Mouse (Mus musculus): ENCODE results near the gene Ift74. TPM values are rescaled to one million over a fixed set of nuclear protein-coding genes. Genes with fewer than 3 reads are reported as not detected.
"Not testable (repeated sequence)": the region's sequence is repeated elsewhere in the genome, so short reads cannot be mapped to it uniquely, and the experiment has no call there.

The Ift74 gene
- 10 to 100 TPM; 15.0 to 16.2 TPM for total RNA-seq (2021)
- long read RNA-seq, experiment 1, transcript Ift74-201 (20 exons, 2,139 nt), result major isoform, 30 of 39 reads
- long read RNA-seq, experiment 1, partial matches to known transcripts, result 4 of 39 reads
- long read RNA-seq, experiment 1, other reads (novel, unspliced or antisense), result 5 of 39 reads
- long read RNA-seq, experiment 2, transcript Ift74-201 (20 exons, 2,139 nt), result major isoform, 12 of 21 reads
- long read RNA-seq, experiment 2, partial matches to known transcripts, result 3 of 21 reads
- long read RNA-seq, experiment 2, other reads (novel, unspliced or antisense), result 6 of 21 reads

- peak; percentile 94 for DNase-seq
These were observed at the start of gene Ift74 for GRCm38 (mm10) chr4:94613972-94614626. Ift74 (plus strand) TSS chr4:94614491.

- no peak for DNase-seq
These were observed 41.6 kb upstream of the Ift74 start for GRCm38 (mm10) chr4:94572677-94573076.

DNA sequence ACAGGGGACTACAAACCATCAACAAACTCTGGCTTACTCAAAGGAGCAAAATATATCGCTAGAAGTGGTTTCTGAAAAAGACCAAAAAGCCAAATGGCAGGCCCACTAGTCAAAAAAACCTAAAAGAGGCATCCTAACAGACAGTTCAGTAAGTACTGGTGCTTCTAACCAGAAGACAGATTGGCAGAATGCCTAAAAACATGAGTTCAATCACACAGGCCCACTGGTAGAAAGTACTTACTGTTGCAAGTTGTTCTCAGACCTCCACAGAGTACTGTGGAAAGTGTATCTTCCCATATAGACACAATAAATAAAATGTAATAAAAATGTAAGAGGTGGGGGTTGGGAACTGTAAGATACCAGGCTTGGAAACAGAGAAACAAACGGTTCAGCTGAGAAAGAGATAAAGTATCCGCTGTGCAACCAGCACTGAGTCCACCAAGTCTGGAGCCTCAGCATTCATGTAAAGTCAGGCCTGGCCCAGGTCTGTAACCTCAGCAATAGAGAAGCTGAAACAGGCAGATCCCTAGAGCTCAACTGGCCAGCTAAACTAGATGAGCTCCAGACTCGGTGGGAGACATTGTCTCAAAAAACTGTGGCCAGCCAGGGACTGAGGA lies 22.4 kb upstream of the Ift74 start:
- no peak for DNase-seq

- DNase-seq, result no peak
These were observed 21.6 kb upstream of the Ift74 start for GRCm38 (mm10) chr4:94592709-94593108.

DNA sequence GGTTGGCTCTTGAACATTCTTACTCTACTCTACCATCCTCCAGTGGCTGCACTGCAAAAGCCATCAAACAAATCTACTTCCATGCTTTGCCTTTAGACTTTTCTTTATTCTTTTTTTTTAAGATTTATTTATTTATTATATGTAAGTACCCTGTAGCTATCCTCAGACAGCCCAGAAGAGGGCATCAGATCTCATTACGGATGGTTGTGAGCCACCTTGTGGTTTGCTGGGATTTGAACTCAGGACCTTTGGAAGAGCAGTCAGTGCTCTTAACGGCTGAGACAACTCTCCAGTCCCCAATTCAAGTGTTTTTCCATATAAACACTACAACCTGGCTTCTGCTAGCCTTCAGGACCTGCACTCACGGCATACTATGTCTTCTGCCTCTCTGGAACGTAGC lies 12.9 kb upstream of the Ift74 start:
- DNase-seq, result no peak

- peak; percentile 65 for DNase-seq
These were observed 11.7 kb upstream of the Ift74 start for GRCm38 (mm10) chr4:94602496-94603030.

- DNase-seq, result peak; percentile 93
These were observed 11.2 kb upstream of the Ift74 start, which contains the start of gene Plaa for GRCm38 (mm10) chr4:94603031-94603629. Plaa (minus strand) TSS chr4:94603244.

DNA sequence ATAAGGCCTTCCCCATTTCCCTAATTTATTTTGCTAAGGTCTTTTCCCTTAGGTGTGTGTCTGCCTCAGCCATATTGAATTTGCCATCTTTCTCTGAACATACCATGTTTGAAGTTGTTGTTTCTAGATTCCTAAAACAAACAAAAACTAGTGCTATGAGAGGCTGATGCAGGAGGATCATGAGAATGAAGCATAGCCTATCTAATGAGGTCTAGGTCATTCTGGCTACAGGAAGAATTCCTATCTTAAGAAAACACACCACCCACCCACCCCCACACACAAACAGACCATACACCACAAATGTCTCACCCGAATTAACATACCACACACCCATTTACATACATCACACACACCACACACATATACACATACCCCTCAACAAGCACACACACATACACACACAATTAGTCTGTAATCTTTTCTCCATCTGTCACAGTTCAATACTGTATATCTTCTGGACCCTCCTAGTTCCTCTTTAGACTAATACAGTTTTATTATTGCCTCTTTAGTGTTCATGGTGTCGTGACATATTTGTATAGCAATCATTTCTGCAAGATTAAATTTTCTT lies 9.8 kb upstream of the Ift74 start:
- no peak for DNase-seq

- DNase-seq, result no peak
These were observed 8.7 kb upstream of the Ift74 start for GRCm38 (mm10) chr4:94605591-94605990.

DNA sequence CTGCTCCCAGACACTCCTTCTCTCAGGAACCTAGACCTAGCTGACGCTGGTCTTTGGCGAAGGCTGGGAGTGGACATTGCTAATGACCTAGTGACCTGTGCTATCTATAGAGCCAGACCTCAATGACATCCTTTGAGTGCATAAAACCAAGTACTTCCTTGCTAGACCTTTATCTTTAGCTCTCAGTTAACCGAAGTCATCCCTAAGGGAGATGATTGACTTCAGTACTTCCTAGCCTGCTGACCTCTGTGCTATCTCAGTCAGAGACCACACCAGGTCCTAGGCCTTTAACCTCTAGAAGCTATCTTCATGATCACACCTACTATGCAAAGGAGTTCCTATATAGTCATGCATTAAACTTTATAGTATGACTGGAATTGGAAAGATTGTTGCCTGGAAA lies 4.0 kb upstream of the Ift74 start:
- DNase-seq, result no peak

GRCm38 (mm10) chr4:94614627-94615006 lies 326 bp downstream of the Ift74 start:
- no peak for DNase-seq

DNA sequence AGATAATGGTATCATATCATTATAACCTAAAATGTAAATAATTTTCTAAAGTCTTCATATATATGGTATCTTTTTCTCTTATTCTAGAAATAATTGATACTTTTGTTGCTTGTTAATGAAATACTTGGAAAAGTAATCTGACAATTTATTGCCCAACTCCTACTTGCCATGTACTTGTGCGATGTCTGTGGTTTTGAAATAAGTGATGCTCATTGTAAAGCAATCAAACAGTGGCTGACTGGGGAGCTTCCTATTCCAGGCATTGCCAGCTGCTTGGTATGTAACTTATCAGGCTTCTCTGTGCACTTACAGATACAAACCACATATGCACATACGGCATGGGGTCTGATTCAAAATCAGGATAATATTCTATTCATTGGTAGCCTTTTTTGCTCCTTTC lies 5.8 kb downstream of the Ift74 start:
- no peak for DNase-seq

DNA sequence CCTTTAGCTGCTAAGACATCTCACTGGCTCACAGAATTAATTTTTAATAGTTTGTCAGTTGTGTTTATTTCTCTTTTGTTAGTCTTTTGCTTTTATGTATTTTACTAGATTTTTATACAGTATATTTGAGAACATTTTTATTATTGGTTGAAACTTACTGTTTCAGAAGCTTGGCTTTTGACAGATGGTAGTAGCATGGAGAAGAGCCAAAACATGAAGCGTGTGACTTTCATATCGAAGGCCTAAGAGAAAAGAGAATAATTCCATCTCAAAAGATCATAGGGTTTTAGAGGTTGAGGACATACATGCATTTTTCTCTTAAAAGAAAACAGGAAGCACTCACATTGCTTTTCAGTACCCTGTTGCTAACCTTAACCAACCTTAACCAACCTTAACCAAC lies 28.9 kb downstream of the Ift74 start:
- DNase-seq, result no peak

GRCm38 (mm10) chr4:94649920-94650319 lies 35.6 kb downstream of the Ift74 start, which contains the start of gene Lrrc19:
Lrrc19 (minus strand) TSS chr4:94650144.
- no peak for DNase-seq

GRCm38 (mm10) chr4:94650426-94651175 lies 36.3 kb downstream of the Ift74 start:
- DNase-seq, result not testable (repeated sequence)

GRCm38 (mm10) chr4:94669718-94670117 lies 55.4 kb downstream of the Ift74 start:
- peak; percentile 25 for DNase-seq

GRCm38 (mm10) chr4:94680662-94681061 lies 66.4 kb downstream of the Ift74 start:
- DNase-seq, result no peak

- no peak for DNase-seq
These were observed 66.9 kb downstream of the Ift74 start for GRCm38 (mm10) chr4:94681181-94681580.

- DNase-seq, result no peak
These were observed 67.7 kb downstream of the Ift74 start for GRCm38 (mm10) chr4:94682029-94682428.

DNA sequence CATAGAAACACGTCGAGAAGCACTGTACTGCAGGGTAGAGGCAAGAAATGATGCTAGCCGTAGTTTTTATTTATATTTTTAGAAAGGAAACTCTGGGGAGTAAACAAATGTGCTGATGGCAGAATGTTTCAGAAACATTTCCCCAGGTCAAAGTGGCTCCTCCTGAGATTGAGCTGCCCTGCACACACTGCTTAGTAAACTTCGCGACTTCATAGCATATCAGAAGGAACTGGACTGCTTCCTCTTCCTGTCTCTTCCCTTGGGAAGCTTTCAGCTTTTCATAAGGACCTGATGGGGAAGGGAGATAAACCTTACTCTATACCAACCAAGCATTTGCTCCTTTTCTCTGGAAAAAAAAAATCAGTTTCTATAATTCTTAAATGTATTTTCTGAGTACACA lies 69.0 kb downstream of the Ift74 start:
- DNase-seq, result no peak

DNA sequence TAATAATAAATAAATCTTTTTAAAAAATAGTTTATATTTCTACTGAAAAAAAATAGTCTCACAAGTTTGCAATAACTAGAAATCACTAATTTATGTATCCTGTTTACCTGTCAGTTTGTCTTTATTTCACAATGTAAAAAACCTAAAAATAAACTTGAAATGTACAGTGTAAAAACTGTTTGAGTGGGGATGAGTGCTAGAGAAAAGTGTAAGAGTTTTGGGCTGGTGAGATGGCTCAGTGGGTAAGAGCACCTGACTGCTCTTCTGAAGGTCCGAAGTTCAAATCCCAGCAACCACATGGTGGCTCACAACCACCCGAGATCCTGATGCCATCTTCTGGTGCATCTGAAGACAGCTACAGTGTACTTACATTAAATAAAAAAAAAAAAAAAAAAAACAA lies 75.5 kb downstream of the Ift74 start:
- not testable (repeated sequence) for DNase-seq

- no peak for DNase-seq
These were observed 76.8 kb downstream of the Ift74 start for GRCm38 (mm10) chr4:94691078-94691477.
